Comparison of ENCODE assay signal across 32 mouse cellular contexts in genomic region chr14:54809668-54810033, GRCm38 (mm10). TPM values are rescaled to one million over a fixed set of nuclear protein-coding genes. Genes with fewer than 3 reads are reported as not detected.
DNase-seq lines count a peak whose midpoint lies in the region; ATAC-seq lines count a peak whose summit lies in the region.
"Had no signal": no experiment of that assay in that cellular context is flagged by ENCODE, and none has a peak within 500 bp of the region (broad histone marks: within the 10 kb centered on the region; RNA-seq: fewer than 3 reads in every experiment).

No protein-coding gene starts in this region.

- H3K4me3 ChIP-seq in heart, embryonic 11.5 days (ENCODE audit: low read depth, low read length), result no peak overlapping the region
- no peak overlapping the region for H3K4me3 ChIP-seq in heart, embryonic 15.5 days
- H3K4me3 ChIP-seq in kidney, embryonic 15.5 days (replicated peaks), result no peak overlapping the region
- no peak overlapping the region for H3K4me3 ChIP-seq in forebrain, embryonic 14.5 days (ENCODE audit: low read depth, low read length)
- H3K4me3 ChIP-seq: forebrain, embryonic 15.5 days; hindbrain, embryonic 12.5 days; limb, embryonic 10.5 days; limb, embryonic 15.5 days; liver, embryonic 13.5 days; midbrain, embryonic 10.5 days had no signal

- no peak for DNase-seq in heart, adult 8-10 months (ENCODE audit: low spot score)
- no peak for DNase-seq in forebrain, embryonic 14.5 days (ENCODE audit: low spot score)
- DNase-seq: cerebellum, adult 2 months; cerebellum, postnatal 25 days; kidney, adult 2 months; kidney, postnatal 10 days; layer of hippocampus, adult 9-11 months; liver, embryonic 13.5 days had no signal

- H3K27me3 ChIP-seq in heart, embryonic 11.5 days (ENCODE audit: control insufficient read depth, insufficient read depth, low read length), result no peaks in the 10 kb centered on the region
- H3K27me3 ChIP-seq in heart, embryonic 15.5 days, result no peaks in the 10 kb centered on the region
- no peaks in the 10 kb centered on the region for H3K27me3 ChIP-seq in kidney, embryonic 15.5 days
- H3K27me3 ChIP-seq in forebrain, embryonic 14.5 days (replicated peaks; ENCODE audit: control insufficient read depth, insufficient read depth, low read length), result no peaks in the 10 kb centered on the region
- H3K27me3 ChIP-seq: forebrain, embryonic 15.5 days; hindbrain, embryonic 12.5 days; limb, embryonic 15.5 days; liver, embryonic 13.5 days had no signal

- H3K4me2 ChIP-seq in heart, embryonic 11.5 days, result no peak overlapping the region; the same call in 1 of the 2 replicates
- H3K4me2 ChIP-seq in heart, embryonic 15.5 days, result no peak overlapping the region
- no peak overlapping the region for H3K4me2 ChIP-seq in kidney, embryonic 15.5 days
- no peak overlapping the region for H3K4me2 ChIP-seq in forebrain, embryonic 14.5 days (ENCODE audit: low read length)
- H3K4me2 ChIP-seq: forebrain, embryonic 15.5 days; hindbrain, embryonic 12.5 days; limb, embryonic 15.5 days; liver, embryonic 13.5 days had no signal

- 33% methylated on average over 3 of the region's 3 CpGs for WGBS in heart, embryonic 11.5 days (ENCODE audit: insufficient replicate concordance)
- WGBS in heart, embryonic 15.5 days, result 30% methylated on average over 3 of the region's 3 CpGs
- 89% methylated on average over 3 of the region's 3 CpGs for WGBS in kidney, embryonic 15.5 days
- 92% methylated on average over 3 of the region's 3 CpGs for WGBS in forebrain, embryonic 14.5 days

- H3K36me3 ChIP-seq in heart, embryonic 11.5 days (ENCODE audit: control insufficient read depth, insufficient read depth, low read length), result no peaks in the 10 kb centered on the region
- no peaks in the 10 kb centered on the region for H3K36me3 ChIP-seq in heart, embryonic 15.5 days
- no peaks in the 10 kb centered on the region for H3K36me3 ChIP-seq in kidney, embryonic 15.5 days
- no peaks in the 10 kb centered on the region for H3K36me3 ChIP-seq in forebrain, embryonic 14.5 days (ENCODE audit: control insufficient read depth, insufficient read depth, low read length)
- H3K36me3 ChIP-seq: forebrain, embryonic 15.5 days; hindbrain, embryonic 12.5 days; limb, embryonic 10.5 days; limb, embryonic 15.5 days; liver, embryonic 13.5 days; midbrain, embryonic 10.5 days had no signal

- no peak overlapping the region for H3K9ac ChIP-seq in heart, embryonic 11.5 days (ENCODE audit: low read depth, low read length)
- no peak overlapping the region for H3K9ac ChIP-seq in heart, embryonic 15.5 days
- no peak overlapping the region for H3K9ac ChIP-seq in kidney, embryonic 15.5 days
- no peak overlapping the region for H3K9ac ChIP-seq in forebrain, embryonic 14.5 days (ENCODE audit: low read length)
- H3K9ac ChIP-seq: forebrain, embryonic 15.5 days; hindbrain, embryonic 12.5 days; limb, embryonic 15.5 days; liver, embryonic 13.5 days had no signal

- peak overlapping the region; percentile 78 for H3K27ac ChIP-seq in heart, embryonic 11.5 days (ENCODE audit: low read depth, low read length)
- peak overlapping the region; percentile 77 for H3K27ac ChIP-seq in heart, embryonic 15.5 days
- H3K27ac ChIP-seq in kidney, embryonic 15.5 days, result no peak overlapping the region
- no peak overlapping the region for H3K27ac ChIP-seq in forebrain, embryonic 14.5 days (ENCODE audit: low read depth, low read length)
- H3K27ac ChIP-seq: forebrain, embryonic 15.5 days; hindbrain, embryonic 12.5 days; limb, embryonic 10.5 days; limb, embryonic 15.5 days; liver, embryonic 13.5 days; macrophage; midbrain, embryonic 10.5 days had no signal

- no peaks in the 10 kb centered on the region for H3K9me3 ChIP-seq in heart, embryonic 11.5 days (replicated peaks; ENCODE audit: control insufficient read depth, low read length)
- H3K9me3 ChIP-seq in heart, embryonic 15.5 days (replicated peaks), result no peaks in the 10 kb centered on the region
- no peaks in the 10 kb centered on the region for H3K9me3 ChIP-seq in kidney, embryonic 15.5 days (replicated peaks)
- H3K9me3 ChIP-seq in forebrain, embryonic 14.5 days (replicated peaks; ENCODE audit: control insufficient read depth, low read length), result no peaks in the 10 kb centered on the region
- H3K9me3 ChIP-seq: forebrain, embryonic 15.5 days; hindbrain, embryonic 12.5 days; limb, embryonic 10.5 days; limb, embryonic 15.5 days; liver, embryonic 13.5 days; midbrain, embryonic 10.5 days had no signal

- H3K4me1 ChIP-seq in heart, embryonic 11.5 days (ENCODE audit: control insufficient read depth, insufficient read depth, low read length), result peaks cover 7% of the 10 kb centered on the region; the same call in 1 of the 2 replicates
- peaks cover 11% of the 10 kb centered on the region for H3K4me1 ChIP-seq in heart, embryonic 15.5 days (replicated peaks)
- H3K4me1 ChIP-seq in kidney, embryonic 15.5 days, result no peaks in the 10 kb centered on the region
- no peaks in the 10 kb centered on the region for H3K4me1 ChIP-seq in forebrain, embryonic 14.5 days (ENCODE audit: control insufficient read depth, insufficient read depth, low read length)
- H3K4me1 ChIP-seq: forebrain, embryonic 15.5 days; hindbrain, embryonic 12.5 days; limb, embryonic 10.5 days; limb, embryonic 15.5 days; midbrain, embryonic 10.5 days had no signal

- ATAC-seq in heart, embryonic 11.5 days (replicated peaks; ENCODE audit: insufficient number of reproducible peaks, low FRiP score, low TSS enrichment), result no peak
- 0 out of 2 replicates have a peak, but pooled peaks have one; percentile 11 for ATAC-seq in common myeloid progenitor, adult 5-6 weeks (replicated peaks; ENCODE audit: low read depth, poor library complexity, severe bottlenecking)
- peak; percentile 90 for ATAC-seq in heart, embryonic 15.5 days (replicated peaks; ENCODE audit: insufficient number of reproducible peaks, insufficient read depth, low FRiP score, low read depth)
- 0 out of 2 replicates have a peak, but pooled peaks have one; percentile 21 for ATAC-seq in megakaryocyte, adult 5-6 weeks (ENCODE audit: poor library complexity, severe bottlenecking)
- no peak for ATAC-seq in inflammation-experienced regulatory T-cells, adult 6 months
- ATAC-seq in kidney, embryonic 15.5 days (replicated peaks; ENCODE audit: low FRiP score), result no peak
- no peak for ATAC-seq in forebrain, embryonic 14.5 days
- ATAC-seq: CD4-positive, CD25-positive, alpha-beta regulatory T cell, adult 4 months; forebrain, embryonic 15.5 days; lung, postnatal 0 days; midbrain, embryonic 16.5 days had no signal

RNA-seq across cellular contexts. Expression of gene Rnf212b, which starts 4.3 kb away (rescaled TPM):
- polyA plus RNA-seq in heart, embryonic 11.5 days (2014; fragmentation: Nextera tagmentation; extraction: Ambion mirVana), result not detected in 2 replicates
- under 1 TPM in 3 of 4 experiments, not detected in 1; 0.25 to 0.49 (median 0.38) TPM for total RNA-seq in heart, adult 8-10 months (2022)
- not detected in 2 replicates for total RNA-seq in common myeloid progenitor, adult 5-6 weeks (2017)
- not detected in 2 replicates for polyA plus RNA-seq in heart, embryonic 15.5 days (2015; fragmentation: Nextera tagmentation; extraction: Ambion mirVana)
- not detected in 2 replicates for total RNA-seq in megakaryocyte, adult 5-6 weeks (2015)
- not detected in 2 replicates for total RNA-seq in megakaryocyte, adult 5-6 weeks (2017)
- not detected for polyA plus RNA-seq in inflammation-experienced regulatory T-cells, adult 6 months (2017; shearing (Covaris generic))
- polyA plus RNA-seq in kidney, embryonic 15.5 days (2015; fragmentation: Nextera tagmentation; extraction: Ambion mirVana), result not detected in 2 replicates
- not detected in 2 replicates for polyA plus RNA-seq in forebrain, embryonic 14.5 days (2014; fragmentation: Nextera tagmentation; extraction: Ambion mirVana)
- total RNA-seq: gastrocnemius, postnatal 4 days; heart, postnatal 14 days; left cerebral cortex, postnatal 10 days; neutrophil, adult 5-6 weeks had no signal
- polyA plus RNA-seq: CD4-positive, CD25-positive, alpha-beta regulatory T cell, adult 4 months; cerebellum, adult 2 months; embryonic facial prominence, embryonic 11.5 days; forebrain, embryonic 15.5 days; frontal cortex, adult 2 months; hindbrain, embryonic 12.5 days; large intestine, adult 2 months; limb, embryonic 10.5 days; limb, embryonic 15.5 days; liver, embryonic 13.5 days; lung, postnatal 0 days; macrophage; midbrain, embryonic 10.5 days; midbrain, embryonic 16.5 days; neural tube, embryonic 11.5 days; spleen, adult 2 months had no signal

RNA-seq across cellular contexts. Expression of gene Slc7a8, which starts 27.9 kb away (rescaled TPM):
- 4.8 and 5.6 TPM in 2 replicates for polyA plus RNA-seq in heart, embryonic 11.5 days (2014; fragmentation: Nextera tagmentation; extraction: Ambion mirVana)
- 1 to 10 TPM; 1.5 to 2.3 (median 2.0) TPM for total RNA-seq in heart, adult 8-10 months (2022)
- 4.4 and 5.5 TPM in 2 replicates for total RNA-seq in common myeloid progenitor, adult 5-6 weeks (2017)
- polyA plus RNA-seq in heart, embryonic 15.5 days (2015; fragmentation: Nextera tagmentation; extraction: Ambion mirVana), result 2.8 and 4.4 TPM in 2 replicates
- 9.1 and 14.3 TPM in 2 replicates for total RNA-seq in megakaryocyte, adult 5-6 weeks (2015)
- 1.3 and 2.8 TPM in 2 replicates for total RNA-seq in megakaryocyte, adult 5-6 weeks (2017)
- polyA plus RNA-seq in inflammation-experienced regulatory T-cells, adult 6 months (2017; shearing (Covaris generic)), result under 1 TPM in 2 of 3 experiments, not detected in 1; 0.20 to 0.29 TPM
- 12.8 and 14.2 TPM in 2 replicates for polyA plus RNA-seq in kidney, embryonic 15.5 days (2015; fragmentation: Nextera tagmentation; extraction: Ambion mirVana)
- polyA plus RNA-seq in forebrain, embryonic 14.5 days (2014; fragmentation: Nextera tagmentation; extraction: Ambion mirVana), result 6.9 and 9.8 TPM in 2 replicates

Comparison
In these comparisons a context has a peak if more than half of its experiments do, and no peak if none do; other contexts are left out.
1. ATAC-seq: peak in common myeloid progenitor, adult 5-6 weeks (single experiment), heart, embryonic 15.5 days (single experiment) and megakaryocyte, adult 5-6 weeks (single experiment); none in heart, embryonic 11.5 days (single experiment), inflammation-experienced regulatory T-cells, adult 6 months (single experiment), kidney, embryonic 15.5 days (single experiment) and forebrain, embryonic 14.5 days (single experiment).
2. H3K27ac ChIP-seq: peak in heart, embryonic 11.5 days (single experiment) and heart, embryonic 15.5 days (single experiment); none in kidney, embryonic 15.5 days (single experiment) and forebrain, embryonic 14.5 days (single experiment).